Mouse (Mus musculus) adrenal gland, adult 18-20 months (tissue): ENCODE data around the gene Ssmem1. TPM values are rescaled to one million over a fixed set of nuclear protein-coding genes. Genes with fewer than 3 reads are reported as not detected.

Experiments used
- DNase-seq, 2 experiments: peaks; one replicate each; pipeline ENCODE4 v3.0.0; 2021 to 2022; ENCODE audit warnings: low spot score in 2 of 2
- total RNA-seq, 2 experiments: library from RNA; stranded (reverse); gene quantifications; 1 replicate in 1 of 2; 2 replicates in 1 of 2; pipeline ENCODE4 v1.2.3; 2021

Gene Ssmem1
- total RNA-seq, 2 experiments from 2014 or later = 0.22 TPM; not detected in 1

- DNase-seq = no peak
Measured at GRCm38 (mm10) chr6:30552628-30553027, 43.0 kb downstream of the Ssmem1 start.

DNA sequence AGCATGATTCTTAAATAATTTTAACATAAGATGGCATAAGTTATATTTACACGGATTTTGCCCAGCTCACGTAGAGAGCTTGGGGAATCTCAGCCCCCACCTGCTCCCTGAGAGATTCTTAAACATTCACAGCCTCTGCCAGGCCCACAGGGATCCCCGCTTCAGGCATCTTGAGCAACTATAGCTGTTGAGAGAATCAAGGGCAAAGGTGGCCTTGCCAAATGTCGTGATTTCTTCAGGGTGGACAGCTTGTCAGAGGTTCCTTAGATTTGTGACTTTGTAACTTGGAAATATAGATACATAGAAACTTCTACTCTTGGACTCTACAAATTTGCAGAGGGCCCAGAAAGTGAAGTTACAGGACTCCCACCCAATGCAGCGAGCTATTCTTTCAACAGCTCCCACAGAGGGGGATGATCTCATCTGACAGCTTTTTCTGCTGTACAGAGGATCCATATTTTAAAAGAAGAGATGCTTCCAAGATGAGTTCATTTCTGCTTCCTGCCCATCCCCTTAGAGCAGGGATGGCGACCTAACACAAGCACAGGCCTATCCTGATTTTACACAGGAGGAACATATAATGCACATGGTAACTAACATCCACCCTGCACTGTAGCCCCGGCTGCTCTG, 43.8 kb downstream of the Ssmem1 start:
- no peak for DNase-seq

DNA sequence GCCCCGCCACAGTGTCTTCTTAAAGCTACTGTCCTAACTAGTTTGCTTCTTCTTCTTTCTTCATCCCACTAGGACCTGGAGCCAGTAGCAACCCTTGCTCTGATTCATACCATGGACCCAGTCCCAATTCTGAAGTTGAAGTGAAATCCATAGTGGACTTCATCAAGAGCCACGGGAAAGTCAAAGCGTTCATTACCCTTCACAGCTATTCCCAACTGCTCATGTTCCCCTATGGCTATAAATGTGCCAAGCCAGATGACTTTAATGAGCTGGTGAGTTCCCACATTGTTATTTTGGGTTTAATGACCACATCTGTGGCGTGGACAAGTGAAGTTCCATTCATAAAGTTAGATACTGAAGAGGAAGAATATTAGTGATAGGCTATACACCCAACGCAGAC, 44.4 kb downstream of the Ssmem1 start:
- DNase-seq = no peak

GRCm38 (mm10) chr6:30554621-30555170, 45.0 kb downstream of the Ssmem1 start:
- no peak for DNase-seq

DNA sequence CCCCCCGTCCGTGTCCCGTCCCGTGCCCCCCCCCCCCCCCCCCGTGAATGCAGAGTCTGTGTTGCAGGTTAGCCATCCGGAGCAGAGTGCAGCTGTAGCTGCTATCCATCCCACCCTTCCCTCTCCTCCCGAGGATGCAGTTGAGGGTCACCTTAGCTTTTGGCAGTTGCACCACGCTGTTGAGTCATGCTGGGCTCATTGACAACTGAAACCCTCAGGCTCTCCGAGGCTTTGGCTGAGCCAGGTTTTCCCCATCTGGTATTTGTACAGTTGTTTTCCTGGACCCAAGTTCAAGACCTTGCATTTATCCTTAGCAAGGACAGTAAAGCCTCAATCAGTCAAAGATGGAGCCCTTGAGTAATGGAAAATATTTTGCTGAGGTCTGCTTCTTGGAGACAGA, 46.4 kb downstream of the Ssmem1 start:
- peak in 1 of 2 experiments; percentile 35 for DNase-seq

- no peak for DNase-seq
Measured at GRCm38 (mm10) chr6:30559726-30560125, 50.1 kb downstream of the Ssmem1 start.

GRCm38 (mm10) chr6:30562132-30562531, 52.5 kb downstream of the Ssmem1 start:
- no peak for DNase-seq

DNA sequence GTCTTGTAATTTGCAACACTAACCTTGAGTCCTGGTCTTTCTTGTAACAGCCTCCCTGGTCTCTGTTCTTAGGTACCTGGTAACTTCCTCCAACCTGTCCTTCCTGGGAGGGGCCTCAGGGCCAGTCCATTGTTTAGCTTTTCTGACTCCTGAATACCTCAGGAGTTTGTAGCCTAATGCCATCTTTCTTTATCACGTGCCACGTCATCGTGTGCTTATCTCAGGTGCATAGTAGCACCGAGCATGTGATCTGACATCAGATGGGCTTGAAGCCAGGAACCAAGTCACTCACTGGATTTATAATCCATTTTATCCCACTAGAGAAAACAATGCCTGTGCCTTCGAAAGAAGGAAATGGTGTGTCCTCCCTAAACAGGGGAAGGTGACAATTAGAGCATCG, 53.9 kb downstream of the Ssmem1 start:
- no peak for DNase-seq

GRCm38 (mm10) chr6:30564051-30564450, 54.4 kb downstream of the Ssmem1 start:
- no peak for DNase-seq

- no peak for DNase-seq
Measured at GRCm38 (mm10) chr6:30568069-30568468, 58.4 kb downstream of the Ssmem1 start, which contains the start of gene Cpa4. Gene Cpa4 (plus strand): TSS chr6:30568369.

- DNase-seq = no peak
Measured at GRCm38 (mm10) chr6:30569331-30569730, 59.7 kb downstream of the Ssmem1 start.

Other genes with a start within 250 kb of the Ssmem1 start
- 100 to 1,000 TPM in 1 of 2 experiments, 10 to 100 TPM in 1; 94.7 to 121 TPM for gene Ube2h, start 205.3 kb upstream of the Ssmem1 start, total RNA-seq
- gene Zc3hc1, start 118.8 kb upstream of the Ssmem1 start, total RNA-seq = 10 to 100 TPM; 18.7 to 19.6 TPM
- 10 to 100 TPM; 63.0 to 68.5 TPM for gene Klhdc10, start 108.0 kb upstream of the Ssmem1 start, total RNA-seq
- 10 to 100 TPM; 15.3 to 19.5 TPM for gene Tmem209, start 66 bp upstream of the Ssmem1 start, total RNA-seq
- gene Cpa2, start 31.7 kb downstream of the Ssmem1 start, total RNA-seq = under 1 TPM; 0.43 to 0.74 TPM
- 1 to 10 TPM; 1.4 to 1.7 TPM for gene Cpa4, start 58.5 kb downstream of the Ssmem1 start, total RNA-seq
- gene Cpa5, start 101.2 kb downstream of the Ssmem1 start, total RNA-seq = not detected
- gene Cpa1, start 129.4 kb downstream of the Ssmem1 start, total RNA-seq = not detected
- 1 to 10 TPM; 6.1 to 7.3 TPM for gene Cep41, start 183.9 kb downstream of the Ssmem1 start, total RNA-seq
- 10 to 100 TPM; 27.9 to 28.8 TPM for gene Mest, start 213.7 kb downstream of the Ssmem1 start, total RNA-seq